Mouse (Mus musculus) brain, embryonic 14.5 days (tissue): ENCODE measurements around the gene Rnaset2a. TPM values are rescaled to one million over a fixed set of nuclear protein-coding genes. Genes with fewer than 3 reads are reported as not detected.
"Not testable (repeated sequence)": the region's sequence is repeated elsewhere in the genome, so short reads cannot be mapped to it uniquely, and the experiment has no call there.

Experiments
- DNase-seq: peaks from one replicate; pipeline ENCODE4 v3.0.0-alpha.2; 2011; ENCODE audit warnings: low read depth
- polyA plus RNA-seq: library from polyadenylated mRNA; depleted of rRNA; stranded (reverse); fragments of >200 nt; gene quantifications from 2 replicates; pipeline ENCODE4 v1.2.3, GENCODE M21; 2012; rRNA removed

Gene Rnaset2a
- polyA plus RNA-seq, 1 experiment: 16.0 TPM

DNA sequence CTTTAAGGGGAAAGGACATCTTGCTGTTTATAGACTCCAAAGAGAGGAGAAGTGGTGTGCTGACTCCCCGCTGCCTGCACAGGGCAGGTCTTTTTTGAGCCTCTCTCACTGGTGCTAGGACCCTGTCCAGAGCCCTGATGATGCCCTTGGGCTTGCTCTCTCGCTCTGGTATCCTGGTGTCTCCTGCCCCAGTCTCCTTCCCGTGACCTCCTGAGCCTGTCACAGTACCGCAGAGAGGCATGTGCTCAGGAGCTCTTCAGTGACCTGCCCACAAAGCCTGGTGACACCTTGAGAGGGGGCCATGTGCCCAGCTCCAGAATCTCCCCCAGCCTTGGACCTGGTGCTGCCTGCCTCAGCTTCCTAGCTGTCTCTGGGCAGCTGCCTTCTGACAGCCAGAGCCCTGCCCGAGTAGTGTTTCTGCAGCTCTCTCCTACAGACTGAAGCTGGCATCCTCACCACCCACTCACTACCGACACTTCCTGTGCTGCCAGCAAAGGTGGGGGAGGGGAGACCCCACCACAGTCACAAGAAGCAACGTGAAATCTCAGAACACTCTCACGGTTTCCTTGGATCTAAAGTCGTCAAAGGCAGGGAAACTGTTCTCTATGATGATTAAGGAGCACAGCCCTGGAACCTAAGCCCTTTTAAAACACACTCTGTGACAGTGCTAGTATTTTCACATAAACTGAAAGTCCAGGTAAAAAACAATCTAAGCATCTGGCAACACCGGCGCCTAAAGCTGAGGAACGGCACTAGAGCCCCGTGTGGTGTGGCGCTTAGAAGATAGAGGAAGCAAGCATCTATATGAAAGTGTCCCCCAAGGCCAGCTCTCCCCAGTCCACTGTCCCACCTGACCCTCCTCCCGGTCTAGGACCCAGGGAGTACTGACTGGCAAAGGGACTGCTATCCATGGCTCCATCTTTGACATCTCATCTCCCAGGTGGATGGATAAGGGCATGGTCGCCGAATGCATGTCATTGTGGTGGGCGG lies 55.1 kb downstream of the Rnaset2a start:
- DNase-seq: not testable (repeated sequence)

DNA sequence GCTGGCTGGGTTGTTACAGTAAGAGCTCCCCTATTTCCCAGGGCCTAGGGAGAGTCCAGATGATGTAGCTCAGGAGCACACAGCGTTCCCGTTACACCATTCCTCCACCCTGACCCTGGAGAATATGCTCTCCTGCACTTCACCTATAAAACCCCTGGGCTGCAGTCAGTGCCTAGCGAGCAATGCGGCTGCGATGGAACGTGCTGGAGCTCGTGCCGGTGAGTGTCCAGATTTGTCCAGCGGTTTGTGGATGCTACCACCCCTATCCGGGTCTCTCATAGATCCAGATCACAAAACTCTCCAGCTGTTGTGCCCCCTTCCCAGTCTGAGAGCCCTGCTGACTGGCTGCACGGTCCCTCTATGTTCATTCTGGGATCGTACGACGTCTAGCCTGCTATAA lies 56.6 kb downstream of the Rnaset2a start:
- DNase-seq: not testable (repeated sequence)

DNA sequence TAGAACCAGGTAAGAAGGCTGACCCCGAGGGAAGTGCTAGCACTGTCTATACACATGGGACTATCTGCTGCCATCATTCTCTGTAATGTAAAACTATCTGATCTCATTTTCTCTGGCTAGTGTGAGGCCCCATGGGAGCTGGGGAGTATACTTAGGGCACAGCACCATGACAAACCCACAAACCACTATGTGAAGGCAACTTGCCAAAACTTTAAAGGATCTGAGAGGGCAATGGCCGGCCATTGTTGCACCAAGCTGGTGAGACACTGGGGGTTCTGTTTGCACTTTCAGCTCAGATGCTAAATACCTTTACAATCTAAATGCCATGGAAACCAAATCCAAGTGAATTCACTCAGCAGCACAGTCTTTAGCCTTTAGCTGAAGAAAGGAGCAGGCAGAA lies 78.0 kb downstream of the Rnaset2a start:
- peak; percentile 20 for DNase-seq

Other genes starting within 250 kb of the Rnaset2a start
- gene Tagap, start 222.1 kb downstream of the Rnaset2a start, polyA plus RNA-seq: 0.25 and 0.37 TPM in 2 replicates
- gene Rsph3a, start 202.5 kb downstream of the Rnaset2a start, polyA plus RNA-seq: 55.0 and 58.5 TPM in 2 replicates
- 0.24 and 0.90 TPM in 2 replicates for gene Gm49673, start 309 bp downstream of the Rnaset2a start, polyA plus RNA-seq
- gene Fgfr1op, start 17.4 kb upstream of the Rnaset2a start, polyA plus RNA-seq: 14.1 and 14.6 TPM in 2 replicates
- not detected in 2 replicates for gene Ccr6, start 87.9 kb upstream of the Rnaset2a start, polyA plus RNA-seq
- gene Mpc1, start 134.8 kb upstream of the Rnaset2a start, polyA plus RNA-seq: 141 and 162 TPM in 2 replicates
- 156 and 229 TPM in 2 replicates for gene Sft2d1, start 163.0 kb upstream of the Rnaset2a start, polyA plus RNA-seq
- 21.3 and 29.3 TPM in 2 replicates for gene Prr18, start 189.4 kb upstream of the Rnaset2a start, polyA plus RNA-seq
- gene T2, start 207.9 kb upstream of the Rnaset2a start, polyA plus RNA-seq: 0.81 and 1.4 TPM in 2 replicates